Mouse (Mus musculus): ENCODE data around the gene Pkm.

The Pkm gene

GRCm38 (mm10) chr9:59655958-59656634 lies at the start of gene Pkm:
TSS of gene Pkm (plus strand) at chr9:59656368.
- peak; percentile 98 for DNase-seq (ENCODE audit: low read depth, low spot score)

- no peak for DNase-seq (ENCODE audit: low read depth, low spot score)
These were observed 45.2 kb upstream of the Pkm start for GRCm38 (mm10) chr9:59610950-59611349.

- no peak for DNase-seq (ENCODE audit: low read depth, low spot score)
These were observed 40.4 kb upstream of the Pkm start for GRCm38 (mm10) chr9:59615797-59616196.

- DNase-seq (ENCODE audit: low read depth, low spot score): peak; percentile 99
These were observed 39.4 kb upstream of the Pkm start, which contains the start of gene Parp6 for GRCm38 (mm10) chr9:59616622-59617306. TSS of gene Parp6 (plus strand) at chr9:59617284.

GRCm38 (mm10) chr9:59617307-59617973 lies 38.7 kb upstream of the Pkm start:
- DNase-seq (ENCODE audit: low read depth, low spot score): no peak

- DNase-seq (ENCODE audit: low read depth, low spot score): no peak
These were observed 17.8 kb upstream of the Pkm start for GRCm38 (mm10) chr9:59638372-59638771.

GRCm38 (mm10) chr9:59639936-59640335 lies 16.2 kb upstream of the Pkm start:
- DNase-seq (ENCODE audit: low read depth, low spot score): no peak

GRCm38 (mm10) chr9:59641320-59641719 lies 14.8 kb upstream of the Pkm start:
- no peak for DNase-seq (ENCODE audit: low read depth, low spot score)

GRCm38 (mm10) chr9:59649911-59650310 lies 6.3 kb upstream of the Pkm start:
- no peak for DNase-seq (ENCODE audit: low read depth, low spot score)

- no peak for DNase-seq (ENCODE audit: low read depth, low spot score)
These were observed 2.8 kb upstream of the Pkm start for GRCm38 (mm10) chr9:59653371-59653770.

GRCm38 (mm10) chr9:59654450-59654983 lies 1.7 kb upstream of the Pkm start:
- no peak for DNase-seq (ENCODE audit: low read depth, low spot score)

GRCm38 (mm10) chr9:59656635-59657617 lies 758 bp downstream of the Pkm start:
- peak; percentile 90 for DNase-seq (ENCODE audit: low read depth, low spot score)

- no peak for DNase-seq (ENCODE audit: low read depth, low spot score)
These were observed 2.0 kb downstream of the Pkm start for GRCm38 (mm10) chr9:59658146-59658545.

GRCm38 (mm10) chr9:59659036-59660026 lies 3.2 kb downstream of the Pkm start:
- peak; percentile 85 for DNase-seq (ENCODE audit: low read depth, low spot score)

- DNase-seq (ENCODE audit: low read depth, low spot score): no peak
These were observed 4.3 kb downstream of the Pkm start for GRCm38 (mm10) chr9:59660421-59660820.

- no peak for DNase-seq (ENCODE audit: low read depth, low spot score)
These were observed 5.3 kb downstream of the Pkm start for GRCm38 (mm10) chr9:59661298-59661975.

- DNase-seq (ENCODE audit: low read depth, low spot score): no peak
These were observed 7.1 kb downstream of the Pkm start for GRCm38 (mm10) chr9:59663226-59663625.

- DNase-seq (ENCODE audit: low read depth, low spot score): no peak
These were observed 7.8 kb downstream of the Pkm start for GRCm38 (mm10) chr9:59663957-59664356.

- no peak for DNase-seq (ENCODE audit: low read depth, low spot score)
These were observed 8.6 kb downstream of the Pkm start for GRCm38 (mm10) chr9:59664664-59665256.

All from embryo, embryonic 11.5 days (tissue).